Mouse (Mus musculus): ENCODE results near the gene Nfya. TPM values are rescaled to one million over a fixed set of nuclear protein-coding genes. Genes with fewer than 3 reads are reported as not detected.

The Nfya gene
- 33.1 and 35.8 TPM in 2 replicates for total RNA-seq (2021)
- long read RNA-seq, experiment 1, partial matches to known transcripts = 0 of 3 reads
- long read RNA-seq, experiment 1, other reads (novel, unspliced or antisense) = 3 of 3 reads
- long read RNA-seq, experiment 2, partial matches to known transcripts = 1 of 7 reads
- long read RNA-seq, experiment 2, other reads (novel, unspliced or antisense) = 3 of 7 reads

DNA sequence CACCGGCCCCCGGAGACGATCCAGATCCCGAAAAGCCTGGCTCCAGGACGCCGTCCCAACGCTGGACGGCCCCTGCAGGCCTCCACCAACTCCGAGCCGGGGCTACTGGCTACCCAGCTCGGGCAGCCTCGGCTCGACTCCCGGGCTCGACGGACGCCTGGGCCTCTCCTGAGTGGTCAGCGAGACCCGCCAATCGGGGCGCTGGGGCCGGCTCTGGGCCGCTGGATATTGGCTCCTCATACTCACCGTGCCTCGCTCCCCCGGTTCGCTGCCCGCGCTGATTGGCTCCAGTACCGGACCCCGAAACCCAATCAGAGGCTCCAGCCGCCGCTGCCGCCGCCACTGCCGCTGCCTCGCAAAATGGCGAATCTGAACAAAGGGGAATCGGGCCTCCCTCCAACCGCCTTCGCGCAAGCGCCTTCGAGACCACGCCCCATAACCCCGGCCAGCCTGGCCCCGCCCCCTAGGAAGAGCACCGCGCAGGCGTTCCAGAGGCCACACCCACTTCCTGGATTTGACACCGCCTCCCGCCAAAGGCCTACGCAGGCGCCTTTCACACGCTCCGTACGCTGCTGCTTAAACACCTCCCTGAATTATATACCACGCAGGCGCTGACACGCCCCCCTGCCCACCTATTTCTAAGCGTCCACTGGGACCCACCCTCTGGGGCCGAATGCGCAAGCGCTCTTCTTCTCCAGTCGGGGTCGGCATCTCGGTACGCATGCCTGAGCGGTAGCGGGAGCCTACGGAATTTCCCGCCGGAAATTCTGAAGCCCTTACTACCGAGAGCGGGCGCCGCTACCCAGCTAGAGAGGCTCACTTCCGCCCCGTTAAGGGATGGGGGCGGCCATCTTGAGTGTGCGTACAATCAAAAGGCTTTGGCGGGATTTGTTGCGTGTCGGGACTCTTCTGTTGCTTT, at the start of gene Nfya, which contains the start of gene Oard1:
Nfya (minus strand) TSS at position 527 of the 919 bp plus-strand sequence.
Oard1 (plus strand) TSS at position 635 of the 919 bp plus-strand sequence.
- peak; percentile 100 for DNase-seq

DNA sequence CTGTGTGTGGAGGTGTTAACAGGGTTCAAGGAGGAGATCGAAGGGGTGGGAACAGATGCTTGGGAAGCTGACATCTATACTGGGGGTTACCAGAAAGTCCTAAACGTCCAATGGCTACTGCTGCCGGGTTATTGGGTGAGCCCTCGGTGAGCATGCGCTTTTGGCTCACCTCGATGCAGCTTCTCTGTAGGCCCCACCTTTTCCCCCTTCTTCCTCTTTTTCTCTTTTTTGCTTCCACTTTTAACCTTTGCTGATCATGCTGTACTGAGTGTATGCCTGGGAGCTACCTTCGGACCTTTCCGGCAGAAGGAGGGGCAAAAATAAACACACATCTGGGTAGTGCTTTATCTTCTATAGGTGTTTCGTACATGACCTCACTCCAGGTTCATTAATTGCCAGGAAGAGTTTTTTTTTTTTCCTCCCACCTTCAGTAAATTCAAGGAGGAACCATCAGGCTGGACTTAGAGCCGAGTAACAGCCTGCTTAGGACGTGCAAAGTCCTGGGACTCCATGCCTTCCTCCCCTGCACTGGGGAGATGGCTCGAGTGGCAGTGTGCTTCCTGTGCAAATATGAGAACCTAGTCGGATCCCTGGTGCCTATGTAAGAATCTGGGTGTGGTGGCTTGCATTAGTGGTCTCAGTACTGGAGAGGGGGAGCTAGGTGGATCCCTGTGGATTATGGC, 48.4 kb upstream of the Nfya start:
- no peak for DNase-seq

DNA sequence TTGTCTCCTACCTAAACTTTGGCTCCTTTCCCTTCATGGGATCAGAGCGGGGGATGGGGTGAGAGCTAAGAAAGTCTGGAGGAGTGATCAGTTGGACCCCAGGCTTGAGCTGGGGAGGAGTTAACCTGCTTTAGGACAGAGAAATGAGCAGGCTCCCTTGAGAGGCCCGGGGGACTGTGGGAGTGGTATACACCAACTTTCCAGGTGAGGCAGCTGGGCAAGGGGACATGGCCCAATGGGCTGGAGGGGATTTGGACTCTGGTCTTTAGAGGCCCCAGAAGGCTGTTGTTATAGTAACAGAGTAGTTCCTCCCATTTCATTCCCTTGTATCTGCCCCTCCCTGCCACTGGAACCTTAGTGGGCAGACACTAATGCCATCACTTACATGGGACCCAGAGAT, 46.2 kb upstream of the Nfya start:
- DNase-seq = no peak

DNA sequence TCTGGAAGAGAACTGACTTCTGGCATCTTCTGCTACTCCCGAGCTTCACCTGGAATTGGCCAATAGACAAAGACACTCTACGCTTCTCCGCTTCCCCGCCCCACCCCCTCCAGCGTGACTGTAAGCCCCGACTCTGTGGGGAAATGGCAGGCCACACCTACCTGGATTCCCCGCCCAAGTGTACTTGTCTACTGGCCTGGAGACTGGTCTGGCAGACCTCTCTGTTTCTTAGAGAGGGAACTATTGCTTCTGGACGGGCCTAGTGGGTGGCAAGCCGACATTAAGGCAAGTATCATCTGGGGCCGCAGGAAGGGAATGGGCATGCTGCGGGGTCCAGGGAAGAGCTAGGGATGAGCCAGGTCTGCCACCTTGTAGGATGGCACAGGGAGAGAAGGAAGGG, 45.0 kb upstream of the Nfya start, which contains the start of gene Unc5cl:
Unc5cl (plus strand) TSS at position 214 of the 400 bp plus-strand sequence.
- DNase-seq = no peak

DNA sequence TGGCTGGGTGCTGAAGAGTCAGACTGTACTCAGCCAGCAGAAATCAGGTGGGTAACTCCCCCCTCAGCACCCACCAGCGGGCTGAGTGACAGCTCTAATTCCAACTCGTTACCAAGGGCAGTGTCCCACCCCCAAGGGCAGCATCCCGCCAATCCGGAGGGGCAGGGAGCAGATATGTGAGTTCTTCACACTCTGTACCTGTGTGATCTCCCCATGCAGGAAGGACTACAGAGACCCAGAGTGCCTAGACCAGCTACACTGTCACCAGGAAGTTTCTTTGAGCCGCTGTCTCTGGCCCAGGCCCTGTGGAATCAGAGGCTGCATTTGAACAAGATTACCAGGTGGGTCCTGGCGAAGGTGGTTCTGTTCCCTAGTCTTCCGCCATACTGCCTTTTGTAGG, 44.5 kb upstream of the Nfya start:
- DNase-seq = no peak

DNA sequence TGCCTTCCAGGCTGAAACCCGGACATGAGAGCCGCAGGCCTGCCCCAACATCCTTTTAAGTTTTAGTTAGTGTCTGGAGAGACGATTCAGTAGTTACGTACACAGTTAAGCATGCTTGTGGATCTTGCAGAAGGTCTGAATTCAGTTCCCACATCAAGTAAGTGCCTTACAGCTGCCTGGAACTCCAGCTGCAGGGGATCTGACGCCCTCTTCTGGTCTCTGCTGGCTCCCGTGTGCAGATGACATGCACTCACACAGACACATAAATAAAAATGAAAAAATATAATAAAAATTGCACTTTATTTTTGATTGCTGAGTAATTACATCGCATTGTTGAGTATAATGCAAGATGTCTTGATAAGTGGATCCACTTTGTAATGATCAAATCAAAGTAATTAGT, 43.8 kb upstream of the Nfya start:
- DNase-seq = no peak

DNA sequence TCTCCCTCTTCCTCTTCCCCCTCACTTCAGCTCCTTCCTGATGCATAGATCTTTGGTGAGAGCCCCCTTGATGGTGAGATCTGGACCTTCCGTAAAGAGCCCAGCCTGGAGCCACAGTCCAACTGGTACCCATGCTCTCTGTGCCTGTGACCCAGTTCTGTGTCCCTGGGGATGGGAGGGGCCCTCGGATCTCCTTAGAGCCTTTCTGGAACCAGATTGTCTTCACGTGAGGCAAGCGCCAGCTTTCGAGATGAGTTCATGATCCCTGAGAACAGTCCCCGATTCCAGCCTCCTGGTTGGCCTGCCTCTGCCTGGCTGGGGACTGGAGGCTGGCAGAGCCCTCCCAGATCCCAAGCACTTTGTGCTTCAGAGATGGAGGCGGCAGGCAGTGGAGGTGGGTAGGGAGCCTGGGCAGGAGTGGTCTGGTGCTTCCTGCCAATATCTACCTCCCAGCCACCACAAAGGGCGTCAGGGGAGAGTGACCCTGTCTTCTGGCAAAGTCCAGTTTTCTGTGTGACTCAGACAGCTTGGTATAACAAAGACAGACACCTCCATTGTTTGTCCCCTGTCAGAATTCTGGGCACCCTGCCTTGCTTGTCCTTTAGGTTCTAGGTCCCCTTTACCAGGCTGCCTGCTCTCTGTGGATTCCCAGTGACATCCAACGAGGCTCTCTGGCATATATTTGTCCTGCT, 42.2 kb upstream of the Nfya start:
- DNase-seq = peak; percentile 14

DNA sequence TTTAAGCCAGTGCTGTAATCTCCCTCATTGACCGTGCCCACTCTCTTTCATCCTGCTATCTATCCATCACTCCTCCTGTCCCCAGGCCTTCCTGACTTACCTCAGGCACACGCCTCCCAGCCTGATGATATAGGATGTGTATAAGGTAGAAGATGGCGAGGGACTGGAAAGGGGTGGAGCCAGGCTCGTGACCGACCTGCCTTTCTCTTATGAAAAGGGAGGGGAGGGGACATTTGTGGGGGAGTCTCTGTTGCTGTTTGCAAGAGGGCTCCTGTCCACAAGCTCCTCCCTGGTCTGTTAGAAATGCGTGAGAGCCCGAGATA, 41.6 kb upstream of the Nfya start, which contains the start of gene Tspo2:
Tspo2 (minus strand) TSS at position 170 of the 323 bp plus-strand sequence.
- no peak for DNase-seq

DNA sequence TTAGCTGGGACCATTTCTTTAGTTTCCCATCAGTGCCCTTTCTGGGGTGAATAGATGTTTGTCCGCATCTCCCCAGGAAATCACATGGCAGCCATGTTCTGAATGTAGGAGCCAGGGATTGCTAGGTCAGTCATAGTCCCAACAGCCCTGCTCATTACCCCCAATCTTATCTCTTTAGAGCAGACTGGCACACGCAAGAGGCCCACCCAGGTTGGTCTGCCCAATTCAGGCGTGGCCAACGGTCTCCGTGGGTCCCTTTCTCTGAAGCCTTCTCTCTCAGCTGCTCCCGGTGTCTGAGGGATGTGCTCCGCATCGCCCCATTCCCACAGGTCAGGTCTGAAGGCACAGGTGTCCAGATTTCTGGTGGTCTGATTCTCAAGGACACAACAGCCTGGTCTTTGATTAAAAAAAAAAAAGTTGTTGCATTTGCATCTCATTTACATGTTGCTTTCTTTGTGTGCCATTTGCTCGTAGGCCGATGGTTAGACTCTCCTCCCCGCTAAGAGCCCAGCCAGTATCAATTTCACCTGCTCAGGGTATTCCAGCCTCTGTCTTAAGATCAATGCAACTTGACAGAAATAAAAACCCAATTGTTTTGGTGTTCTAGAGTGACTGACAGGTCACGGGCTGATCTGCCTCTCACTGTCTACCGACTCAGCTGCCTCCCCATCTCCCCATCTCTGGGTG, 41.1 kb upstream of the Nfya start:
- DNase-seq = no peak

DNA sequence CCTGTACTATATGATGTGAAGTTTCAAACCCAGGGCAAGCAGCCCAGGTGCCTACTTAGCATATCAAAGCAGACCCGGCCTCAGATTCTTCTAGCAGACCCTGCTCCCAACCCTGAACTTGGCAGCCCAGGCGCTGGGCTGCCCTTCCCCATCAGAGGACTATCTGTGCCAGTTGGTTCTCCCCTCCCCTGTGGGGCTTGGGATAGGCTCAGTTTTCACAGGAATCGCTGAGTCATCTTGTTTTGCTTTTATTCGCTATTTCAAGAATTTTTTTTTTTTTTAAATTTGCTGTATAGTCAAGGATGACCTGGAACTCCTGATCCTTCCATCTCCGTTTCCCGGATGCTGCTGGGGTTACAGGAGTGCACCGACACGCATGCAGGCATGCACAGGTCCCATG, 38.0 kb upstream of the Nfya start:
- DNase-seq = no peak

DNA sequence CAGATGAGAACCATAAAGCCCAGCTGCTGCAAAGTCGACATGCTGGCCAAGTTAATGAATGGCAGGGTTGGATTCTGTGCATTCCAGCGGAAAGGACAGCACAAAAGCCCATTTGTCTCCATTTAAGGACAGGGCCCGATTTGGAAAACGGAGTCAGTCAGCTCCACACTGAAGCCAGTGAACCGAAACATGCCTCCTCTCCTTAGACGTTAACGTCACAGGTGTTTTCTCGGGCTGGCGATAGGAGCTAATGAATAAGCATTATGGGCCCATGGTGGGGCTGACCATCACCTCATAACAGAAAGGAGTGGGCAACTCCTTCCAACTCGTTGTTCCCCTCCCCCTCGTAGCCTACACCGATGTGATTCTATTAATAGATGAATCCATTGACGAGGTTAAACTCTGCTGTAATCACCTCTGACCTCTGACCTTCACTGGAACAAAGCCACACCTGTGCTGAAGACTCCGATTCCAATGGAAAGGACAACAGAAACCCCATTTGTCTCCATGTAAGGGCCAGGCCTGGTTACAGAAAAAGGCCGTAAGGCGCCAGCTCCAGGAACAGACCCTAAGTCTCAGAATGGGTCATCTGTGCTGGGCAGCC, 33.9 kb upstream of the Nfya start:
- no peak for DNase-seq

DNA sequence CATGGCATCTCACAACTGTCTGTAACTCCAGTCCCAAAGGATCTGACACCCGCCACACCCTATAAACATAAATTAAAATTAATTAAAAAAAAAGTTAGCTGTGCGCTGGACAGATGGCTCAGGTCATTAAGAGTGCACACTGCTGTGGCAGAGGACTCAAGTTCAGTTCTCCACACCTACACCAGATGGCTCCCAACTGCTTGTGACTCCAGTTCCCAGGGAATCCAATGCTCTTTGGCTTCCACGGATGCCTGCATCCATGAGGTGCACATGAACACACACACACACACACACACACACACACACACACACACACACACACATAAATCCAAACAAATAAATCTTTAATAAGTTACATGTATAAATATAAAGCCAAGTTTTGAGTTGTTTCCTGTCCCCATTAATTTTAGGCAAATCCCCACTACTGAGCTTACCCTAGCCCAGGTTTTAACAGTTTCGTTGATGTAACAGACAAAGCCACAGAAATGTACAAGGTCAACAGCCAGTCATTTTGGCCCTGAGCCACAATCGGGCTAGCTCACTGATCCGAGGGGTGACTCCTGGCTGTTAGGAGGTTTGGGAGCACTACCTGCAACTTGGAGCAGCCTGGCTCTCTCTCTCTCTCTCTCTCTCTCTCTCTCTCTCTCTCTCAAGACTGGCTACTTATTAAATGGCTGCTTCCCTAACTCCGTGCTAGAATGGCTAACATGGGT, 33.2 kb upstream of the Nfya start:
- peak; percentile 73 for DNase-seq

DNA sequence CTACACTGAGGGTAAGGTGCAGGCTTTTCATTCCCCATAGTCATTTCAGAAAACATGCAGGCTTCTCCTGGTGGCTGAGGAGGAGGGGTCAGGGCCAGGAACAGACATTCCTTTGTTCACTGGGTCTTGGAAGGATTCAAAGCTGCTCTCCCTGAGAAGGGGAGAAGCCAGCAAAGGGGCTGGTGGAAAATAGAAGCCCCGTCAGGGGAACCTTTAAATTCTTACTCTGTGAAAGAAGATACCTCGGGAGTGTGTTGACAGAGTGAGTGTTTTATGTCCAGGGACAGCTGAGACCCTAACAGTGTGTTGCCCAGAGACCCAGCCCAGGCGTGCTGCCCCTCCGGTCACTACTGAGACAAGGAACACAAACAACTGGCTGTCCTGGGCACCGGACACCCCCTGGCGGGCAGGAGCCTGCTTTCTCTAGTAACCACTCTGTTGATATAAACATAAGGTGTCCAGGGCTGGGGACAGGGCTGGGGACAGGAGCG, 27.8 kb upstream of the Nfya start:
- no peak for DNase-seq

DNA sequence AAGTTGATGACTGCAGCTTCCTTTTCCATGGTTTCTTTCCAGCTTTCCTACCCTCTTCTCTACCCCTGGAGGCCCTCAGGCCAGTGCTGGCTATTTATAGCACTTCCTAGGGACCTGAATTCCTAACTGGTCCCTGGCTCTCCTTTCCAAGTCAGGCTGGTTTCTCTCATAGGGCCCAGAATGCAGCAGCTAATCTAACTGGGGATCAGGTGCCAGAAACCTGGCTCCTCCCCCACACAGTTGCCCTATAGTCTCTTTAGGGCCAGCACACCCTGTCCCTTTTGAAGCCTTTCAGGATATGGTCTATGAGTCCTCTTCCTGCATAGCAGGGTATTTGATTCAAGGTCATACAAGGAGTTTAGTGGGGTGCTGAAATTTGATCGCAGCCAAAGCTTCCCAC, 26.8 kb upstream of the Nfya start:
- no peak for DNase-seq

DNA sequence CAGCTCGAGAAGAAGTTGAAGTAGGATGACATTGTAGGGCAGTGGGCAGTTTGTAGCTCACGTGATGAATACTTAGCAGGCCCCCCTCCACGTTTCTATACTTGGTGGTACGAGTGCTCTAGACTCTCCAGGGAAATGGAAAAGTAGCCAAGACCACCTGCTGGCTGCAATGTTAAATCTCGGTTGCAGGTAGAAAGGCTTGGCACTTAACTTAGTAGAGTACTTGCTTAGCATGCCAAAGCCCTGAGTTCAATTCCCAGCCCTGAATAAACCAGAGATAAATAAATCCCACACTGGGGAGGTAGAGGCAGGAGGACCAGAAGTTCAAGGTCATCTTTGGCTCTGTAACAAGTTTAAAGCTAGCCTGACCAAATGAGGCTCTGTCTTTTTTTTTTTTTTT, 24.8 kb upstream of the Nfya start:
- no peak for DNase-seq

DNA sequence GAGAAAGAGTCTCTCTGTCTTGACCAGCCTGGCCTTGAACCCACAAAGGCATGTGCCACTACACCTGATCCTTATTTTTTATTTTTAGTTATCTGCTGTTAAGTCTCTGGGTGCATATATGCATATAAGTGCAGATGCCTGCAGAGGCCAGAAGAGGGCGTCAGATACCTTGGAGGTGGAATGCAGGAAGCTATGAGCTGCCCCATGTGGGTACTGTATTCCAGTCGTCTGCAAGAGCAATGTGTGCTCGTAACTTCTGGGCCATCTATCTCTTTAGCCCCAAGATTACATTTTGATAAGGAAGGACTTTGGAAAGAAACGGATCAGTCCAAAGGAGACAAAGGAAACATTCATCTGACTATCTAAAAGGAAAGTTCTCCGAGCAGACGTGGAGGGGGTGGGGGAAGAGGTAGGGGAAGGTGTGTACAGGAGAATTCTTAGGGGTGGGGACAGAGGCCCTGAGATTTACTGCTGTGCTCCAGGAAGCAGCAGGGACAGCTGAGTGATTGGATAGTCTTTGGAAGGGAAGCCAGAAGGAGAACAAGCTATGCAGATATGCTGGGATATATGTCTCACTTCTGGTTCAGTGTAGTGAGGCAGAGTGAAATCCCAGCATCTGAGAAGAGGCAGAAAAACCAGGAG, 24.1 kb upstream of the Nfya start:
- DNase-seq = no peak

DNA sequence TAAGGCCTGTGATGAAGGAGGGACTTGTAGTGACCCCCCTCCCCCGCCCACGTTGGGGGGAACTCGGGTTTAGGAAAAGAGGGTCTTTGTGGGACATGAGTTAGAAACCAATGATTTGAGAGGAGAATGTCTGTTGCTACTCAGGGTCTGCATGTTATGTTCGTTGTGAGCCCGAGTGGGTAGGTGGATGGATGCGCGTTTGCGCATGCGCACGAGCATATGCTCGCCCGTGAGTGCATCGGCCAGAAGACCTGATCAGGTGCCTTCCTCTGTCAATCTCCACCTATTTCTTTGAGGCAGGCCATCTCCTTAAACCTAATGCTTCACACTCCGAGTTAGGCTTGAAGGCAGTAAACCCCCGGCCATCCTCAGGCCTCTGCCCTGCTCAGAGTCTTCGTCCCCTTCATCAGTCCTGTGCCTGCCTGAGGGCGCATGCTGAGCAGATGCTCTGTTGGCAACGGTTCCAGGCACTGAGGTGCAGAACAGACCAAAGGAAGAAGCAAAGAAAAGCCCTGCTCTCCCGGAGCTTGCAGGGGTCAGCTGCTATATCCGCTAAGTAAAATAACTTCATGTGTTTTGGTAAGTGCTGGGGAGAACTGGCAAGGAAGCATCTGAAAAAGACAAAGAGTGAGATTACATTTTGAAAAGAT, 23.4 kb upstream of the Nfya start:
- DNase-seq = no peak

DNA sequence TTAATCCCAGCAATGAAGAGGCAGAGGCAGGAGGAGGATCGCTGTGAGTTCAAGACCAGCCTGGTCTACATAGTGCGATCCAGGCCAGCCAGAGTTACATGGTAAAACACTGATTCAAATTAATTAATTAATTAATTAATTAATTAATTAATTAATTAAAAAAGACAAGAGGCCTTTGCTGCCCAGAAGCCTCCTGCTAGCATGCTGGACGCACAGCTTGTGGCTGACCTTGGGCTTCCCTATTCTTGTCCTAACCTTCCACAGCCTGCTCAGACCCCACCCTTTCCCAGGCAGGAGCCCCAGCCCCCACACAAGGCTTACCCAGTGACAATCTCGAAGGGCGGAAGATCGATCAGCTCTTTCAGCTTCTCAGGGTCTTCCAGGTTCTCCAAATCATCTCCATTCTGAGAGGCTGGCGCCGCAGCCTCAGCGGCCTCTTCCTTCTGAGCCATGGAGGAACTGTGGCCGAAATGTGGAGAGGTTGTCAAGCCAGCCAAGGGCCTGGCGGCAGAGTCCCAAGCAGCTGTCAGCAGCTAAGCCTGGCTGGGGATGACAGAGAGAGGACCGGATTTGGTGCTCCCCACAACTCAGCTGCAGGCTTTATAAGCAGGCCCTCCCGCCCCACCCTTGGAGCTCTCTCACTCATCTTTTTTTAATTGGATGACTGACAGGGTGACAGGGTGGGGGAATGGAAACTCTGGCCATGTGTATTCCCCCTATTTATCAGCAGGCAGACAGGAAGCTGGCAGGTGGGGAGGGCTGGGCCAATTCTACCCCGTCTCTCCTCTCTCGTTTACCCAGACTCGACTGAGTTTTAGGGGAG, 22.7 kb upstream of the Nfya start, which contains the start of gene Apobec2:
Apobec2 (minus strand) TSS at position 773 of the 823 bp plus-strand sequence.
- peak; percentile 15 for DNase-seq

Data from adrenal gland, postnatal 14 days (tissue).